Mouse (Mus musculus) heart, embryonic 13.5 days (tissue): ENCODE results near the gene Smg7. TPM values are rescaled to one million over a fixed set of nuclear protein-coding genes. Genes with fewer than 3 reads are reported as not detected.

Experiments used
- ATAC-seq: fragments of 200-750 bp; cut with Nextera tagmentation; 2 replicates; pipeline ENCODE4 v1.8.0; 2017; ENCODE audit warnings: moderate TSS enrichment; ENCODE audit not compliant: insufficient number of reproducible peaks, low FRiP score, low TSS enrichment; ENCODE audit errors: extremely low read depth
- H3K27ac ChIP-seq: fragments of 300-500 bp; sonication (generic); replicated peaks from 2 replicates; pipeline ENCODE4 v1.5.1; 2015; ENCODE audit warnings: moderate library complexity, mild to moderate bottlenecking, inconsistent platforms
- H3K27me3 ChIP-seq: fragments of 300-500 bp; sonication (generic); replicated peaks from 2 replicates; pipeline ENCODE4 v1.6.1; 2015; ENCODE audit warnings: mild to moderate bottlenecking, inconsistent platforms
- H3K36me3 ChIP-seq: fragments of 300-500 bp; sonication (generic); 2 replicates; pipeline ENCODE4 v1.6.1; 2015; ENCODE audit warnings: mild to moderate bottlenecking, inconsistent platforms
- H3K4me1 ChIP-seq: fragments of 300-500 bp; sonication (generic); 2 replicates; pipeline ENCODE4 v1.6.1; 2015; ENCODE audit warnings: inconsistent platforms
- H3K4me2 ChIP-seq: fragments of 300-500 bp; sonication (generic); 2 replicates; pipeline ENCODE4 v1.6.1; 2015; ENCODE audit warnings: inconsistent platforms, mild to moderate bottlenecking, moderate library complexity
- H3K4me3 ChIP-seq: fragments of 300-500 bp; sonication (generic); 2 replicates; pipeline ENCODE4 v1.5.1; 2015; ENCODE audit warnings: moderate library complexity, mild to moderate bottlenecking, inconsistent platforms
- H3K9ac ChIP-seq: fragments of 300-500 bp; sonication (generic); 2 replicates; pipeline ENCODE4 v1.6.1; 2015; ENCODE audit warnings: inconsistent platforms, mild to moderate bottlenecking, moderate library complexity
- H3K9me3 ChIP-seq: fragments of 300-500 bp; sonication (generic); 2 replicates; pipeline ENCODE4 v1.6.1; 2016; ENCODE audit warnings: inconsistent platforms
- WGBS: fragments of 180-500 bp; shearing (Covaris S2); methylation state at CpG from one replicate; pipeline ENCODE4 v1.1.7; 2015; ENCODE audit warnings: mixed read lengths; 5-methylcytosine and 5-hydroxymethylcytosine counted together
- polyA plus RNA-seq: library from polyadenylated mRNA; unstranded; fragments of >200 nt; fragmentation: Nextera tagmentation; extraction: Ambion mirVana; gene quantifications from 2 replicates; pipeline ENCODE4 v1.2.1, GENCODE M21; 2015

Smg7 gene
- polyA plus RNA-seq, 1 experiment from 2014 or later: 22.4 TPM

GRCm38 (mm10) chr1:152838841-152839240 lies 63.6 kb downstream of the Smg7 start:
- no peak for ATAC-seq
- no peaks in the 10 kb centered on the region for H3K4me1 ChIP-seq
- H3K9ac ChIP-seq: no peak overlapping the region
- WGBS: 76% methylated on average over 12 of the region's 12 CpGs
- H3K4me3 ChIP-seq: no peak overlapping the region
- H3K27me3 ChIP-seq: no peaks in the 10 kb centered on the region
- no peak overlapping the region for H3K4me2 ChIP-seq
- no peak overlapping the region for H3K27ac ChIP-seq
- H3K36me3 ChIP-seq: peaks cover 84% of the 10 kb centered on the region
- no peaks in the 10 kb centered on the region for H3K9me3 ChIP-seq

- no peak overlapping the region for H3K4me2 ChIP-seq
- H3K36me3 ChIP-seq: peaks cover 78% of the 10 kb centered on the region
Observed at GRCm38 (mm10) chr1:152838026-152838702, 64.3 kb downstream of the Smg7 start.

GRCm38 (mm10) chr1:152835061-152835460 lies 67.4 kb downstream of the Smg7 start:
- no peak for ATAC-seq
- Histone ChIP-seq H3K4me2 (no peak overlapping the region), H3K36me3 (peaks cover 55% of the 10 kb centered on the region), H3K27me3 (no peaks in the 10 kb centered on the region), H3K27ac (no peak overlapping the region), H3K9ac (no peak overlapping the region), H3K4me3 (no peak overlapping the region), H3K9me3 (no peaks in the 10 kb centered on the region), H3K4me1 (no peaks in the 10 kb centered on the region)
- WGBS: 92% methylated on average over 3 of the region's 3 CpGs

More at GRCm38 (mm10) chr1:152838026-152838702, 64.3 kb downstream of the Smg7 start:
- Histone ChIP-seq H3K4me3 (no peak overlapping the region), H3K27ac (no peak overlapping the region), H3K9me3 (no peaks in the 10 kb centered on the region), H3K9ac (no peak overlapping the region), H3K4me1 (no peaks in the 10 kb centered on the region), H3K27me3 (no peaks in the 10 kb centered on the region)
- no peak for ATAC-seq
- WGBS: 84% methylated on average over 11 of the region's 11 CpGs

GRCm38 (mm10) chr1:152832316-152832715 lies 70.1 kb downstream of the Smg7 start:
- Histone ChIP-seq H3K27ac (no peak overlapping the region), H3K4me1 (no peaks in the 10 kb centered on the region), H3K4me2 (no peak overlapping the region), H3K9me3 (no peaks in the 10 kb centered on the region), H3K36me3 (peaks cover 30% of the 10 kb centered on the region), H3K9ac (no peak overlapping the region), H3K27me3 (no peaks in the 10 kb centered on the region), H3K4me3 (no peak overlapping the region)
- WGBS: 82% methylated on average over 6 of the region's 6 CpGs
- no peak for ATAC-seq

GRCm38 (mm10) chr1:152831619-152832018 lies 70.8 kb downstream of the Smg7 start:
- Histone ChIP-seq H3K4me2 (no peak overlapping the region), H3K9ac (no peak overlapping the region), H3K4me3 (no peak overlapping the region), H3K36me3 (peaks cover 23% of the 10 kb centered on the region), H3K27me3 (no peaks in the 10 kb centered on the region), H3K27ac (no peak overlapping the region), H3K4me1 (no peaks in the 10 kb centered on the region), H3K9me3 (no peaks in the 10 kb centered on the region)
- ATAC-seq: no peak
- 74% methylated on average over 5 of the region's 5 CpGs for WGBS

- Histone ChIP-seq H3K9ac (no peak overlapping the region), H3K9me3 (no peaks in the 10 kb centered on the region), H3K27ac (no peak overlapping the region), H3K4me1 (no peaks in the 10 kb centered on the region), H3K36me3 (peaks cover 17% of the 10 kb centered on the region), H3K27me3 (no peaks in the 10 kb centered on the region), H3K4me2 (no peak overlapping the region), H3K4me3 (no peak overlapping the region)
- 80% methylated on average over 8 of the region's 8 CpGs for WGBS
- ATAC-seq: no peak
Observed at GRCm38 (mm10) chr1:152831003-152831402, 71.4 kb downstream of the Smg7 start.

- Histone ChIP-seq H3K4me1 (no peaks in the 10 kb centered on the region), H3K4me3 (no peak overlapping the region), H3K27ac (no peak overlapping the region), H3K36me3 (peaks cover 8% of the 10 kb centered on the region), H3K9ac (no peak overlapping the region), H3K27me3 (no peaks in the 10 kb centered on the region), H3K4me2 (no peak overlapping the region), H3K9me3 (no peaks in the 10 kb centered on the region)
- ATAC-seq: no peak
- 89% methylated on average over 9 of the region's 9 CpGs for WGBS
Observed at GRCm38 (mm10) chr1:152830054-152830453, 72.4 kb downstream of the Smg7 start.

- H3K4me2 ChIP-seq: no peak overlapping the region
- H3K27ac ChIP-seq: no peak overlapping the region
- no peak for ATAC-seq
- no peak overlapping the region for H3K4me3 ChIP-seq
- no peaks in the 10 kb centered on the region for H3K27me3 ChIP-seq
- H3K9me3 ChIP-seq: no peaks in the 10 kb centered on the region
- peaks cover 7% of the 10 kb centered on the region; the same call in 1 of the 2 replicates for H3K36me3 ChIP-seq
- no peak overlapping the region for H3K9ac ChIP-seq
- H3K4me1 ChIP-seq: no peaks in the 10 kb centered on the region
- WGBS: 78% methylated on average over 10 of the region's 10 CpGs
Observed at GRCm38 (mm10) chr1:152828637-152829355, 73.7 kb downstream of the Smg7 start.

- Histone ChIP-seq H3K9me3 (no peaks in the 10 kb centered on the region), H3K9ac (no peak overlapping the region), H3K4me3 (no peak overlapping the region), H3K27ac (no peak overlapping the region), H3K36me3 (peaks cover 6% of the 10 kb centered on the region; the same call in 1 of the 2 replicates), H3K4me2 (no peak overlapping the region), H3K4me1 (no peaks in the 10 kb centered on the region), H3K27me3 (no peaks in the 10 kb centered on the region)
- 73% methylated on average over 5 of the region's 5 CpGs for WGBS
- no peak for ATAC-seq
Observed at GRCm38 (mm10) chr1:152828168-152828567, 74.3 kb downstream of the Smg7 start.

GRCm38 (mm10) chr1:152826446-152826845 lies 76.0 kb downstream of the Smg7 start:
- no peak for ATAC-seq
- WGBS: 74% methylated on average over 5 of the region's 5 CpGs
- H3K4me1 ChIP-seq: no peaks in the 10 kb centered on the region
- H3K27ac ChIP-seq: no peak overlapping the region
- H3K9me3 ChIP-seq: no peaks in the 10 kb centered on the region
- H3K27me3 ChIP-seq: no peaks in the 10 kb centered on the region
- H3K36me3 ChIP-seq: no peaks in the 10 kb centered on the region
- no peak overlapping the region for H3K9ac ChIP-seq
- no peak overlapping the region for H3K4me3 ChIP-seq
- H3K4me2 ChIP-seq: no peak overlapping the region

GRCm38 (mm10) chr1:152824206-152824605 lies 78.2 kb downstream of the Smg7 start:
- Histone ChIP-seq H3K4me2 (no peak overlapping the region), H3K36me3 (no peaks in the 10 kb centered on the region), H3K9ac (no peak overlapping the region), H3K27me3 (no peaks in the 10 kb centered on the region), H3K9me3 (no peaks in the 10 kb centered on the region), H3K4me1 (peaks cover 4% of the 10 kb centered on the region), H3K4me3 (no peak overlapping the region), H3K27ac (no peak overlapping the region)
- 59% methylated on average over 9 of the region's 9 CpGs for WGBS
- ATAC-seq: no peak

GRCm38 (mm10) chr1:152821746-152822145 lies 80.7 kb downstream of the Smg7 start:
- Histone ChIP-seq H3K9me3 (no peaks in the 10 kb centered on the region), H3K36me3 (no peaks in the 10 kb centered on the region), H3K27me3 (no peaks in the 10 kb centered on the region), H3K27ac (no peak overlapping the region), H3K4me3 (no peak overlapping the region), H3K4me1 (peaks cover 21% of the 10 kb centered on the region), H3K9ac (no peak overlapping the region), H3K4me2 (no peak overlapping the region)
- WGBS: 86% methylated on average over 4 of the region's 4 CpGs
- ATAC-seq: no peak
